Mouse (Mus musculus): ENCODE measurements around the gene P2rx2.

The P2rx2 gene

DNA sequence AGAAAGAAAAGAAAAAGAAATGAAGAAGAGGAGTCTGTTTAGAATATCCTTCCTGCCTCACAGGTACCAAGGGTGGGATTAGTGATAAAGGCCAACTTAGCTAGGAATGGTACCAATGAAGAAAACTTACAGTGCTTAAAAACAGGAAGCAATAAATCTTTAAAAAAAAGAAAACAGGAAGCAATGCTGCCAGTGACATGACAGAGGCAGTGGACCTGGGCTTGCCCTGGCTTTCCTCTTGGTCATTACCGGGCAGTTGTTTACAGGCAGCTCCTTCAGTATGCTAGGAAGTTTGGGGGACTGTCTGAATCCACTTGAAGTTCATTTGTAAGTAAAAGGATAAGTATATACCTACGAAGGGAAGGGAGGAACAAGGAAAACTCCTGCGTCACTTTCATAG lies 12.5 kb downstream of the P2rx2 start:
- no peak for DNase-seq (ENCODE audit: low spot score)

DNA sequence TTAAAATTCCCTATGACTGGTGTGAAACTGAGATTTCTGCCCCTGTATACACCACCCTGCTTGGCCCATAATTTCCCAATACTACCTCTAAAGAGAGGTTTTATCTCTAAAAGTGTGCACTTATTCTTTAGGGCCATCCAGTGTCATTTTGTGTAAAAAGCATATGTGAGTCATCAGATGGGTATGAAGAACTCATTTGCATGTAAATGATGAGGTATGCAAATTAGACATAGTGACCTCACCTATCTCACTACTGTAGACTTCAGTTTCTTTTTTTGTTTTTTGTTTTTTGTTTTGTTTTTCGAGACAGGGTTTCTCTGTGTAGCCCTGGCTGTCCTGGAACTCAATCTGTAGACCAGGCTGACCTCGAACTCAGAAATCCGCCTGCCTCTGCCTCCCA lies 29.9 kb downstream of the P2rx2 start:
- DNase-seq (ENCODE audit: low spot score): no peak

DNA sequence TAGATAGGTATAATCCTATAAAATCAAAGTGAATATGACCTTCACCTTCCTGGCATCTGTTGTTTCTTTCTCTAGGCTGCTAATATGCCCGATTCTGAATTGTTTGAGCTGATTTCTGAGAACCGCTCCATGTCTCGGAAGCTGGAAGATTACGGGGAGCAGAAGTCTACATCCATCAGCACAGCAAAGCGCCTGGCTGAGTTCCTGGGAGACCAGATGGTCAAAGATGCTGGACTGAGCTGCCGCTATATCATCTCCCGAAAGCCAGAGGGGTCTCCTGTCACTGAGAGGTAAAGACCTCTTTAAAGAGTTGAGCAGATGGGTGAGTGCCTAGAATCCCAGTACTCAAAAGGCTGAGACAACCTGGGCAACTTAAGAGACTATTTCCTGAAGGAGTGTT lies 34.2 kb downstream of the P2rx2 start:
- no peak for DNase-seq (ENCODE audit: low spot score)

DNA sequence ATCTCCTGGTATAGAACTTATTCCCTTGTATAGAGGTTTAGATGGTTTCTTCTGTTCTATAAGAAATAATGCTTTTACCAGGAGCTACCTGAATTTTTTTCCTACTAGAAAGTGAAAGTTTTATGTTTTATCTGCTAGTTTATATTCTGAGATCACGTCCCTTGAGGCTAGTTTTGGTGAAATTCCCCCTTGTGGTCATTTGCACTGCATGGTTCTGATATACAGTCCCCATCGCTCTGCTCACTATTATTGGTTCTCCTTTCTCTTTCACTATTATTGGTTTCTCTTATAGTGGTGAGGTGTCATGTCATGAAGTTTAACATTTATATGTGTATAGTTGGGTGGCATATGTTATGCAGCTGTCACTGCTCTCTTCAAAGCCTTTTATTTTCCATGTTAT lies 42.4 kb downstream of the P2rx2 start:
- DNase-seq (ENCODE audit: low spot score): no peak

DNA sequence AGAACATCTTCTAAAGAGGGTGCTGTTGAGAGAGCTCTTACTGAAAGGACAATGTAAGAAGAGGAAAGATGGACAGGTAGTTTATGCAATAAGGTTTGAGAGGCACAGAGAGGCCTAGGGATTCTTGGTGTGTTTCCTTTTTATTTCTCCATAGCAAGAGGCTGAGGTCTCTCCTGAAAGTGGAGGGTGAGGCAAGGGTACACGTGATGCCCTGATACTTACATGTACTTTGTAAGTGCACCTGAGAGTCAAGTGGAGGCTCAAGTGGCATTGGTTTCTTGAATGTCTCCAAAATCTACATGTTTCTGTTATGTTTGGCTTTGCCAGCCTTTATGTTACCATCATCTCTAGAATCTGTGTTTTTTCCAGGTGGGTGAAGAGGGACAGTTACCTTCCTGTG lies 46.4 kb downstream of the P2rx2 start:
- no peak for DNase-seq (ENCODE audit: low spot score)

DNA sequence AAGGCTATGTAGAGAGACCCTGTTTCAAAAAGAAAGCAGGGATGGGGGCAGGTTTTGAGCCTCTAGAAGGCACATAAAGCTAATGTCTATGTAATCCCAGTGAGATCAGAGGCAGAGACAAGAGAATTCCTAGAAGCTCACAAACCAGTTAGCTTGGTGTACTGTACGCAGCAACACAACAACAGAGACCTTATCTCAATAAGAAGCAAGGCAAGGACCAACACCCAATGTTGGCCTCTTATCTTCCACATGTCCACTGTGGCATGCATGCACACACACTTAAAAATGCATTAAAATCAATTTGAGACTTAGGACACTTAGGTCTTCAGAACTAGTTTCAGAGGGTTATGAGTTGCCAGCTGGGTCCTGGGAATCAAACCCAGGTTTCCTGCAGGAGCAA lies 51.4 kb downstream of the P2rx2 start:
- no peak for DNase-seq (ENCODE audit: low spot score)

All from spleen, adult 12 weeks (tissue).